Mouse (Mus musculus) mouse trophoblast stem cell (cell line): ENCODE measurements around the gene Gm45021.

Source experiments
- in situ Hi-C, 2 experiments: fragments of 300-500 bp; cut with MseI, MboI; formaldehyde crosslinking; loops; 2 replicates in 1 of 2; 3 replicates in 1 of 2; pipeline ENCODE4 v1.15.1; 2025

Gene Gm45021

GRCm38 (mm10) chr6:48647611-48648010 is 58.2 kb downstream of the Gm45021 start:
- in situ Hi-C loops, result loop anchor here (5.0 kb wide), 1 partner anchor 125 kb away; the partner anchor contains the start of gene Gimap3 (in 2 of the 2)

GRCm38 (mm10) chr6:48648779-48649178 is 59.4 kb downstream of the Gm45021 start:
- in situ Hi-C loops, result loop anchor here (5.0 kb wide), 1 partner anchor 124 kb away; the partner anchor contains the start of gene Gimap3 (in 2 of the 2)

GRCm38 (mm10) chr6:48650041-48650440 is 60.6 kb downstream of the Gm45021 start:
- in situ Hi-C loops, result no loop called here

GRCm38 (mm10) chr6:48658721-48659120 is 69.3 kb downstream of the Gm45021 start:
- in situ Hi-C loops, result no loop called here
